Comparison of ENCODE assay signal across 8 mouse cellular contexts in the genomic region with DNA sequence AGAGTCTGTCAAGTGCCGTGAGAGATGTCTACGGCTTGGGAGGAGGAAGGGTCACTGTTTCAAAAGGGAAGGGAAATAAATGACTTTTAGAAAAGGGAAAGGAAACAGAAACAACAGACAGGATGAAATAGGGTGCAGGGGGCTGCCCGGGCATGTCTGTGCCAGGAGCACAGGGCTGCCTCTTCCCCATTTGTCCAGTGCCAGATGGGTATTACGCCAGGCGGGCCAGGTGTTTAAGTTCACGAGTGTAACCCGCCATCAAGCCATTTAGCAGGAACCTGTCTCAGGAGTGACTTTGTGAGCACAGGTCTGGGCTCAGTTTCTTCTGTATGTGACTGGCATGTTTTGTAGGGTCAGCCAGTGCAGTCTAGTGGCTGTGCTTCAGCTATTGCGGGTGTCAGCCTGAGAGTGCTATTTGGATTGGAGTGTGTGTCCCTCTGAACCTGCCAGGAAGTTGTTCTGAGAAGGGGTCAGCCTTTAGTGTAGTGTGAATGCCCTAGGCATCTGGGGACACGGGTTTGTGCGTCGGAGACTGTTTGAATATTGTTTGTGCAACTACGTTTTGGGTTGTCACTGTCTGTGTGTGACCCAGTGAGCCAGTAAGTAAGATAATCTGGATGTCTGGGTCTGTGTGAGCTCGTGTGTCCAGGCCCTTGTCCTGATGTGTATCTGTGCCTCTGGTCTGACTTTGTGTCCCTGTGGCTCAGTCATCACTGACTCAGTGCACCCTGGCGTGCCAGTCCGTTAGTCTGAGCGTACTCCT. TPM values are rescaled to one million over a fixed set of nuclear protein-coding genes. Genes with fewer than 3 reads are reported as not detected.
DNase-seq lines count a peak whose midpoint lies in the region; ATAC-seq and TF ChIP-seq lines count a peak whose summit lies in the region.

No protein-coding gene starts in this region.

- peak overlapping the region; percentile 84 for H3K9ac ChIP-seq in ES-Bruce4 (ENCODE audit: low read depth, poor library complexity, severe bottlenecking)
- H3K9ac ChIP-seq in forebrain, embryonic 13.5 days, result peak overlapping the region; percentile 71
- peak overlapping the region; percentile 66 for H3K9ac ChIP-seq in midbrain, postnatal 0 days (replicated peaks; ENCODE audit: low read length, poor library complexity, severe bottlenecking)

- no peak for TF ChIP-seq CTCF in ES-Bruce4 (IDR thresholded peaks at IDR 0.05; ENCODE audit: low read depth, low read length)
- TF ChIP-seq CTCF in midbrain, postnatal 0 days (IDR thresholded peaks at IDR 0.05), result no peak

- no peaks in the 10 kb centered on the region for H3K36me3 ChIP-seq in ES-Bruce4 (ENCODE audit: control insufficient read depth, insufficient read depth, low read length, poor library complexity, severe bottlenecking)
- no peaks in the 10 kb centered on the region for H3K36me3 ChIP-seq in forebrain, embryonic 13.5 days (ENCODE audit: poor library complexity, severe bottlenecking)
- H3K36me3 ChIP-seq in limb, embryonic 10.5 days, result no peaks in the 10 kb centered on the region
- no peaks in the 10 kb centered on the region for H3K36me3 ChIP-seq in midbrain, postnatal 0 days (ENCODE audit: insufficient read depth, low read length)

- no peaks in the 10 kb centered on the region for H3K9me3 ChIP-seq in ES-Bruce4 (replicated peaks; ENCODE audit: control insufficient read depth, insufficient read depth, low read length, poor library complexity, severe bottlenecking)
- H3K9me3 ChIP-seq in forebrain, embryonic 13.5 days (replicated peaks), result no peaks in the 10 kb centered on the region
- H3K9me3 ChIP-seq in limb, embryonic 10.5 days (replicated peaks), result no peaks in the 10 kb centered on the region
- no peaks in the 10 kb centered on the region for H3K9me3 ChIP-seq in midbrain, postnatal 0 days (ENCODE audit: low read length)

- H3K4me2 ChIP-seq in forebrain, embryonic 13.5 days, result peak overlapping the region; percentile 97
- peak overlapping the region; percentile 97 for H3K4me2 ChIP-seq in midbrain, postnatal 0 days (ENCODE audit: low read depth, low read length, poor library complexity, severe bottlenecking)

- peak; percentile 32 to 41 for DNase-seq in heart, adult 18-20 months
- DNase-seq in heart, adult 8-10 months (ENCODE audit: low spot score), result no peak
- DNase-seq in limb, embryonic 10.5 days (ENCODE audit: low spot score), result no peak
- DNase-seq in midbrain, postnatal 0 days (ENCODE audit: low spot score), result no peak
- DNase-seq in frontal cortex, postnatal 36 days (ENCODE audit: low spot score in 2 of 2), result no peak
- no peak for DNase-seq in adrenal gland, postnatal 14 days

- H3K4me3 ChIP-seq in ES-Bruce4 (ENCODE audit: low read depth, low read length), result peak overlapping the region; percentile 47
- peak overlapping the region; percentile 70 for H3K4me3 ChIP-seq in forebrain, embryonic 13.5 days
- H3K4me3 ChIP-seq in limb, embryonic 10.5 days, result peak overlapping the region; percentile 78
- peak overlapping the region; percentile 81 for H3K4me3 ChIP-seq in midbrain, postnatal 0 days (ENCODE audit: low read depth, low read length)

- H3K27ac ChIP-seq in ES-Bruce4 (ENCODE audit: insufficient read depth, low read length), result peak overlapping the region; percentile 85
- H3K27ac ChIP-seq in forebrain, embryonic 13.5 days, result no peak overlapping the region
- H3K27ac ChIP-seq in limb, embryonic 10.5 days, result peak overlapping the region; percentile 77; the same call in 1 of the 2 replicates
- 0 out of 2 replicates have a peak overlapping the region, but pooled peaks have one; percentile 32 for H3K27ac ChIP-seq in midbrain, postnatal 0 days (ENCODE audit: low read depth, low read length)

- peak; percentile 62 for TF ChIP-seq POLR2A in ES-Bruce4 (IDR thresholded peaks at IDR 0.05; ENCODE audit: insufficient read depth, low read length)

- TF ChIP-seq EP300 in ES-Bruce4 (IDR thresholded peaks at IDR 0.05; ENCODE audit: insufficient read depth, low read depth, low read length), result peak; percentile 68; the same call in 1 of the 2 replicates

- H3K4me1 ChIP-seq in ES-Bruce4 (ENCODE audit: control insufficient read depth, insufficient read depth, low read length), result no peaks in the 10 kb centered on the region
- H3K4me1 ChIP-seq in forebrain, embryonic 13.5 days, result peaks cover 49% of the 10 kb centered on the region
- H3K4me1 ChIP-seq in limb, embryonic 10.5 days, result peaks cover 55% of the 10 kb centered on the region
- peaks cover 13% of the 10 kb centered on the region for H3K4me1 ChIP-seq in midbrain, postnatal 0 days (ENCODE audit: insufficient read depth, low read length)

- no peaks in the 10 kb centered on the region for H3K27me3 ChIP-seq in ES-Bruce4 (ENCODE audit: control insufficient read depth, insufficient read depth, low read length, poor library complexity, severe bottlenecking)
- H3K27me3 ChIP-seq in forebrain, embryonic 13.5 days, result peaks cover 23% of the 10 kb centered on the region
- no peaks in the 10 kb centered on the region for H3K27me3 ChIP-seq in limb, embryonic 10.5 days (ENCODE audit: low read depth, poor library complexity, severe bottlenecking)
- H3K27me3 ChIP-seq in midbrain, postnatal 0 days (ENCODE audit: insufficient read depth, low read length), result no peaks in the 10 kb centered on the region

- WGBS in forebrain, embryonic 13.5 days, result 40% methylated on average over 16 of the region's 16 CpGs
- 46% methylated on average over 16 of the region's 16 CpGs for WGBS in limb, embryonic 10.5 days
- WGBS in midbrain, postnatal 0 days, result 44% methylated on average over 16 of the region's 16 CpGs

- ATAC-seq in forebrain, embryonic 13.5 days, result no peak
- ATAC-seq in midbrain, postnatal 0 days (ENCODE audit: low FRiP score), result no peak

RNA-seq across cellular contexts. Expression of gene Bbc3, which starts 0.5 kb away (rescaled TPM):
- total RNA-seq in heart, adult 18-20 months (2021), result 1 to 10 TPM; 3.8 to 5.6 TPM
- 1 to 10 TPM; 2.8 to 5.1 (median 4.4) TPM for total RNA-seq in heart, adult 8-10 months (2022)
- 38.5 and 38.7 TPM in 2 replicates for polyA plus RNA-seq in ES-Bruce4 (2011; ENCODE audit: insufficient read depth, insufficient read length, low read depth, missing spikeins)
- 10.0 and 12.2 TPM in 2 replicates for polyA plus RNA-seq in forebrain, embryonic 13.5 days (2015; fragmentation: Nextera tagmentation; extraction: Ambion mirVana)
- 14.5 and 19.1 TPM in 2 replicates for polyA plus RNA-seq in limb, embryonic 10.5 days (2016; fragmentation: Nextera tagmentation; extraction: Ambion mirVana)
- total RNA-seq in midbrain, postnatal 0 days (2014; rRNA removed), result 45.1 and 50.6 TPM in 2 replicates
- 38.9 and 39.0 TPM in 2 replicates for polyA plus RNA-seq in midbrain, postnatal 0 days (2015; fragmentation: Nextera tagmentation; extraction: Ambion mirVana)
- 5.8 and 11.6 TPM in 2 replicates for total RNA-seq in adrenal gland, postnatal 14 days (2021)

RNA-seq across cellular contexts. Expression of gene Ccdc9, which starts 22.1 kb away (rescaled TPM):
- 10 to 100 TPM; 26.3 to 29.6 TPM for total RNA-seq in heart, adult 18-20 months (2021)
- 10 to 100 TPM; 33.2 to 48.1 (median 38.1) TPM for total RNA-seq in heart, adult 8-10 months (2022)
- 86.6 and 104 TPM in 2 replicates for polyA plus RNA-seq in ES-Bruce4 (2011; ENCODE audit: insufficient read depth, insufficient read length, low read depth, missing spikeins)
- 25.2 and 32.2 TPM in 2 replicates for polyA plus RNA-seq in forebrain, embryonic 13.5 days (2015; fragmentation: Nextera tagmentation; extraction: Ambion mirVana)
- polyA plus RNA-seq in limb, embryonic 10.5 days (2016; fragmentation: Nextera tagmentation; extraction: Ambion mirVana), result 36.3 and 36.8 TPM in 2 replicates
- 31.5 and 35.0 TPM in 2 replicates for total RNA-seq in midbrain, postnatal 0 days (2014; rRNA removed)
- polyA plus RNA-seq in midbrain, postnatal 0 days (2015; fragmentation: Nextera tagmentation; extraction: Ambion mirVana), result 12.7 and 13.6 TPM in 2 replicates
- total RNA-seq in adrenal gland, postnatal 14 days (2021), result 68.1 and 75.4 TPM in 2 replicates

RNA-seq across cellular contexts. Expression of gene Inafm1, which starts 35.3 kb away (rescaled TPM):
- total RNA-seq in heart, adult 18-20 months (2021), result 10 to 100 TPM; 15.3 to 16.2 TPM
- total RNA-seq in heart, adult 8-10 months (2022), result 10 to 100 TPM; 12.3 to 18.1 (median 14.4) TPM
- polyA plus RNA-seq in ES-Bruce4 (2011; ENCODE audit: insufficient read depth, insufficient read length, low read depth, missing spikeins), result 3.3 and 4.6 TPM in 2 replicates
- polyA plus RNA-seq in forebrain, embryonic 13.5 days (2015; fragmentation: Nextera tagmentation; extraction: Ambion mirVana), result 14.0 and 15.5 TPM in 2 replicates
- 5.4 and 7.4 TPM in 2 replicates for polyA plus RNA-seq in limb, embryonic 10.5 days (2016; fragmentation: Nextera tagmentation; extraction: Ambion mirVana)
- 58.2 and 60.5 TPM in 2 replicates for total RNA-seq in midbrain, postnatal 0 days (2014; rRNA removed)
- 84.2 and 84.5 TPM in 2 replicates for polyA plus RNA-seq in midbrain, postnatal 0 days (2015; fragmentation: Nextera tagmentation; extraction: Ambion mirVana)
- 16.6 and 21.1 TPM in 2 replicates for total RNA-seq in adrenal gland, postnatal 14 days (2021)

RNA-seq across cellular contexts. Expression of gene C5ar1, which starts 49.4 kb away (rescaled TPM):
- total RNA-seq in heart, adult 18-20 months (2021), result 1 to 10 TPM; 4.4 to 7.5 TPM
- total RNA-seq in heart, adult 8-10 months (2022), result 1 to 10 TPM; 4.1 to 5.5 (median 5.1) TPM
- not detected in 2 replicates for polyA plus RNA-seq in ES-Bruce4 (2011; ENCODE audit: insufficient read depth, insufficient read length, low read depth, missing spikeins)
- 0.57 and 1.2 TPM in 2 replicates for polyA plus RNA-seq in forebrain, embryonic 13.5 days (2015; fragmentation: Nextera tagmentation; extraction: Ambion mirVana)
- 0.41 and 0.76 TPM in 2 replicates for polyA plus RNA-seq in limb, embryonic 10.5 days (2016; fragmentation: Nextera tagmentation; extraction: Ambion mirVana)
- 0.85 and 1.4 TPM in 2 replicates for total RNA-seq in midbrain, postnatal 0 days (2014; rRNA removed)
- polyA plus RNA-seq in midbrain, postnatal 0 days (2015; fragmentation: Nextera tagmentation; extraction: Ambion mirVana), result 1.4 TPM in 2 replicates
- 3.3 and 5.5 TPM in 2 replicates for total RNA-seq in adrenal gland, postnatal 14 days (2021)

Comparison
In these comparisons a context has a peak if more than half of its experiments do, and no peak if none do; other contexts are left out.
1. DNase-seq: peak in heart, adult 18-20 months (2 of 2); none in heart, adult 8-10 months (single experiment), limb, embryonic 10.5 days (single experiment), midbrain, postnatal 0 days (single experiment), frontal cortex, postnatal 36 days (0 of 2) and adrenal gland, postnatal 14 days (single experiment).
2. Peak in every context shown above with its lines, with median percentiles within 50 percentile points of each other: H3K4me3 ChIP-seq and H3K9ac ChIP-seq.